Mouse (Mus musculus) splenic B cell, adult 2 months (primary cell): Measurements from ENCODE around the gene Dennd1a.

Source experiments
- DNase-seq: peaks from one replicate; pipeline ENCODE4 v3.0.0-alpha.2; 2011; ENCODE audit warnings: low read depth, low spot score
- H3K27me3 ChIP-seq: 2 replicates; pipeline ENCODE4 v1.6.1; 2012; ENCODE audit warnings: mild to moderate bottlenecking, low read length, moderate library complexity, mixed read lengths; ENCODE audit not compliant: control insufficient read depth, poor library complexity, insufficient read depth, severe bottlenecking
- H3K36me3 ChIP-seq: 2 replicates; pipeline ENCODE4 v1.6.1; 2012; ENCODE audit warnings: mild to moderate bottlenecking, low read length, moderate library complexity, mixed read lengths; ENCODE audit not compliant: control insufficient read depth, poor library complexity, insufficient read depth, severe bottlenecking

Gene Dennd1a

GRCm38 (mm10) chr2:37751114-37751513 is 536.1 kb downstream of the Dennd1a start:
- Histone ChIP-seq H3K36me3 (no peaks in the 10 kb centered on the region), H3K27me3 (no peaks in the 10 kb centered on the region)
- DNase-seq = no peak

- no peak for DNase-seq
- no peaks in the 10 kb centered on the region for H3K36me3 ChIP-seq
- H3K27me3 ChIP-seq = no peaks in the 10 kb centered on the region
These were observed 537.9 kb downstream of the Dennd1a start for GRCm38 (mm10) chr2:37749323-37749722.
